Mouse (Mus musculus) hindbrain, embryonic 12.5 days (tissue): Measurements from ENCODE around the gene Atp5d. TPM values are rescaled to one million over a fixed set of nuclear protein-coding genes. Genes with fewer than 3 reads are reported as not detected.

Experiments used
- ATAC-seq: fragments of 200-750 bp; cut with Nextera tagmentation; 2 replicates; pipeline ENCODE4 v1.8.0; 2017; ENCODE audit warnings: moderate TSS enrichment; ENCODE audit not compliant: low FRiP score
- H3K27ac ChIP-seq: fragments of 300-500 bp; sonication (generic); 2 replicates; pipeline ENCODE4 v1.5.1; 2016; ENCODE audit warnings: mild to moderate bottlenecking
- H3K27me3 ChIP-seq: fragments of 300-500 bp; sonication (generic); 2 replicates; pipeline ENCODE4 v1.6.1; 2016; ENCODE audit warnings: mild to moderate bottlenecking
- H3K36me3 ChIP-seq: fragments of 300-500 bp; sonication (generic); 2 replicates; pipeline ENCODE4 v1.6.1; 2016; ENCODE audit warnings: mild to moderate bottlenecking
- H3K4me1 ChIP-seq: fragments of 300-500 bp; sonication (generic); 2 replicates; pipeline ENCODE4 v1.6.1; 2016
- H3K4me2 ChIP-seq: fragments of 300-500 bp; sonication (generic); replicated peaks from 2 replicates; pipeline ENCODE4 v1.6.1; 2016; ENCODE audit warnings: mild to moderate bottlenecking
- H3K4me3 ChIP-seq: fragments of 300-500 bp; sonication (generic); 2 replicates; pipeline ENCODE4 v1.5.1; 2016; ENCODE audit warnings: mild to moderate bottlenecking
- H3K9ac ChIP-seq: fragments of 300-500 bp; sonication (generic); 2 replicates; pipeline ENCODE4 v1.6.1; 2016; ENCODE audit warnings: mild to moderate bottlenecking, moderate library complexity
- H3K9me3 ChIP-seq: fragments of 300-500 bp; sonication (generic); replicated peaks from 2 replicates; pipeline ENCODE4 v1.6.1; 2016; ENCODE audit warnings: mild to moderate bottlenecking
- WGBS: fragments of 180-500 bp; shearing (Covaris S2); methylation state at CpG from one replicate; pipeline ENCODE4 v1.1.7; 2016; 5-methylcytosine and 5-hydroxymethylcytosine counted together
- polyA plus RNA-seq: library from polyadenylated mRNA; unstranded; fragments of >200 nt; fragmentation: Nextera tagmentation; extraction: Ambion mirVana; gene quantifications from 2 replicates; pipeline ENCODE4 v1.2.1, GENCODE M21; 2016

Atp5d gene
- polyA plus RNA-seq, 1 experiment from 2014 or later: 385 TPM

GRCm38 (mm10) chr10:80167460-80168037 lies 29.1 kb downstream of the Atp5d start:
- no peaks in the 10 kb centered on the region for H3K9me3 ChIP-seq
- peak overlapping the region; percentile 89 for H3K4me2 ChIP-seq
- peak; percentile 92 for ATAC-seq
- H3K9ac ChIP-seq: peak overlapping the region; percentile 99
- peaks cover 69% of the 10 kb centered on the region for H3K4me1 ChIP-seq
- WGBS: under 1% methylated on average over 55 of the region's 55 CpGs
- H3K27me3 ChIP-seq: no peaks in the 10 kb centered on the region
- peak overlapping the region; percentile 99 for H3K27ac ChIP-seq
- H3K4me3 ChIP-seq: peak overlapping the region; percentile 94
- peaks cover 32% of the 10 kb centered on the region for H3K36me3 ChIP-seq

GRCm38 (mm10) chr10:80168038-80168661 lies 29.7 kb downstream of the Atp5d start:
- ATAC-seq: peak; percentile 47
- Histone ChIP-seq H3K27ac (peak overlapping the region; percentile 99), H3K4me2 (peak overlapping the region; percentile 89), H3K36me3 (peaks cover 32% of the 10 kb centered on the region), H3K9me3 (no peaks in the 10 kb centered on the region), H3K4me3 (peak overlapping the region; percentile 94), H3K4me1 (peaks cover 67% of the 10 kb centered on the region), H3K9ac (peak overlapping the region; percentile 99), H3K27me3 (no peaks in the 10 kb centered on the region)
- under 1% methylated on average over 45 of the region's 48 CpGs for WGBS

GRCm38 (mm10) chr10:80169070-80169469 lies 30.6 kb downstream of the Atp5d start:
- ATAC-seq: no peak
- Histone ChIP-seq H3K9me3 (no peaks in the 10 kb centered on the region), H3K9ac (peak overlapping the region; percentile 99), H3K27me3 (no peaks in the 10 kb centered on the region), H3K36me3 (peaks cover 32% of the 10 kb centered on the region), H3K27ac (no peak overlapping the region), H3K4me2 (peak overlapping the region; percentile 89), H3K4me1 (peaks cover 67% of the 10 kb centered on the region), H3K4me3 (peak overlapping the region; percentile 94)
- 70% methylated on average over 1 of the region's 1 CpGs for WGBS

- peaks cover 61% of the 10 kb centered on the region for H3K4me1 ChIP-seq
- H3K4me3 ChIP-seq: no peak overlapping the region
- 95% methylated on average over 7 of the region's 7 CpGs for WGBS
- no peak overlapping the region for H3K27ac ChIP-seq
- no peak for ATAC-seq
- no peaks in the 10 kb centered on the region for H3K9me3 ChIP-seq
- H3K4me2 ChIP-seq: no peak overlapping the region; the same call in 1 of the 2 replicates
- H3K9ac ChIP-seq: 0 out of 2 replicates have a peak overlapping the region, but pooled peaks have one; percentile 9
- H3K36me3 ChIP-seq: peaks cover 32% of the 10 kb centered on the region
- H3K27me3 ChIP-seq: no peaks in the 10 kb centered on the region
Measured at GRCm38 (mm10) chr10:80169651-80170050, 31.2 kb downstream of the Atp5d start.

DNA sequence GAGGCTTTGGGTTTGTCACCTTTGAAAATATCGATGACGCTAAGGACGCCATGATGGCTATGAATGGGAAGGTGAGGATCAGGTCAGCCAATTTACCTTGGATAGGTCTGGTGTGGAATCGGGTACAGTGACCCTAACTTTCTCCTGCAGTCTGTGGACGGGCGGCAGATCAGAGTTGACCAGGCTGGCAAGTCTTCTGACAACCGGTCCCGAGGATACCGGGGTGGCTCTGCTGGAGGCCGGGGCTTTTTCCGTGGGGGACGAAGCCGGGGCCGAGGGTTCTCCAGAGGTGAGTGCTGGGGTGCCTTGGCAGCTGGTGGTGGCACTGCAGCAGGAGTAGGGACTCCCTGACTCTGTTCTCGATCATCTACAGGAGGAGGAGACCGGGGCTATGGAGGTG lies 31.6 kb downstream of the Atp5d start:
- H3K4me3 ChIP-seq: no peak overlapping the region
- 97% methylated on average over 16 of the region's 16 CpGs for WGBS
- no peak overlapping the region for H3K4me2 ChIP-seq
- no peak for ATAC-seq
- peaks cover 58% of the 10 kb centered on the region for H3K4me1 ChIP-seq
- peaks cover 32% of the 10 kb centered on the region for H3K36me3 ChIP-seq
- H3K27ac ChIP-seq: 0 out of 2 replicates have a peak overlapping the region, but pooled peaks have one; percentile 3
- no peaks in the 10 kb centered on the region for H3K9me3 ChIP-seq
- H3K9ac ChIP-seq: 0 out of 2 replicates have a peak overlapping the region, but pooled peaks have one; percentile 9
- no peaks in the 10 kb centered on the region for H3K27me3 ChIP-seq

DNA sequence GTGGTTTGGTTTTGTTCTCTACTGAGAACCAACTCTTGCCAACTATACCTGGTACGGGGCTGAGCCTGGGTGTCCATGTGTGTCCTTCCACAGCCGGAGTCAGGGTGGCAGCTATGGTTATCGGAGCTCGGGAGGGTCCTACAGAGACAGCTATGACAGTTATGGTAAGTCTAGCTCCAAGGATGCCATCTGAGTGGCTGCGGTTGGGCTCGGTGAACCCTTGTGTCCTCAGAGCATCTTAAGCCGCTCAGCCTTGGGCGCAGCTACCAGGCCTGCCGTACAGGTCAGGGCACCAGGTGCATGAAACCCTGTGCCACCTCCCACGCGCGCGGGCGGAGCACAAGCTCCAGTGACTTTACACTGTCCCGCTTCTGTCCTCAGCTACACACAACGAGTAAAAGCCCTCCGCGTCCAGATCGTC lies 32.2 kb downstream of the Atp5d start:
- Histone ChIP-seq H3K27ac (0 out of 2 replicates have a peak overlapping the region, but pooled peaks have one; percentile 3), H3K4me1 (peaks cover 53% of the 10 kb centered on the region), H3K27me3 (no peaks in the 10 kb centered on the region), H3K4me3 (no peak overlapping the region), H3K4me2 (no peak overlapping the region), H3K9ac (0 out of 2 replicates have a peak overlapping the region, but pooled peaks have one; percentile 9), H3K9me3 (no peaks in the 10 kb centered on the region), H3K36me3 (peaks cover 32% of the 10 kb centered on the region)
- no peak for ATAC-seq
- WGBS: 97% methylated on average over 19 of the region's 19 CpGs

DNA sequence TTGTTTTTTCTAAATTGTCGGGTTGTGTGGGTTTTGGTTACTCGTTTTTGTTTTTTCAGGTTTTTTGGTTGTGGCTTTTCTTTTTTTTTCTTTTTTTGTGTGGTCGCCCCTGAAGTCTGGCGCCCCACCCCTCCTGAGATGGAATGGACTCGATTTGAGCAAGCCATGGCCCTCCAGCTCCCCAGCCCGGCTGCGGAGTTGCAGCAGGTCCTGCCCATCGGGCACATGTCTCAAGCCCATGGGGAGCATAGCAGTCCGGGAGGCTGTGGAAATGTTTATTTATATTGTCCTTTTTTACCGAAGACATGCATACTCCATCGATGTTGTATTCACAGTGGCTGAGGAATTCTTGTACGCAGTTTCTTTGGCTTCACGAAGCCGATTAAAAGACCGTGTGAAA lies 32.8 kb downstream of the Atp5d start:
- Histone ChIP-seq H3K9ac (peak overlapping the region; percentile 36; the same call in 1 of the 2 replicates), H3K4me2 (peak overlapping the region; percentile 65; the same call in 1 of the 2 replicates), H3K27me3 (no peaks in the 10 kb centered on the region), H3K9me3 (no peaks in the 10 kb centered on the region), H3K4me3 (no peak overlapping the region), H3K36me3 (peaks cover 32% of the 10 kb centered on the region), H3K27ac (peak overlapping the region; percentile 89; the same call in 1 of the 2 replicates), H3K4me1 (peaks cover 55% of the 10 kb centered on the region)
- WGBS: 89% methylated on average over 15 of the region's 15 CpGs
- ATAC-seq: no peak

DNA sequence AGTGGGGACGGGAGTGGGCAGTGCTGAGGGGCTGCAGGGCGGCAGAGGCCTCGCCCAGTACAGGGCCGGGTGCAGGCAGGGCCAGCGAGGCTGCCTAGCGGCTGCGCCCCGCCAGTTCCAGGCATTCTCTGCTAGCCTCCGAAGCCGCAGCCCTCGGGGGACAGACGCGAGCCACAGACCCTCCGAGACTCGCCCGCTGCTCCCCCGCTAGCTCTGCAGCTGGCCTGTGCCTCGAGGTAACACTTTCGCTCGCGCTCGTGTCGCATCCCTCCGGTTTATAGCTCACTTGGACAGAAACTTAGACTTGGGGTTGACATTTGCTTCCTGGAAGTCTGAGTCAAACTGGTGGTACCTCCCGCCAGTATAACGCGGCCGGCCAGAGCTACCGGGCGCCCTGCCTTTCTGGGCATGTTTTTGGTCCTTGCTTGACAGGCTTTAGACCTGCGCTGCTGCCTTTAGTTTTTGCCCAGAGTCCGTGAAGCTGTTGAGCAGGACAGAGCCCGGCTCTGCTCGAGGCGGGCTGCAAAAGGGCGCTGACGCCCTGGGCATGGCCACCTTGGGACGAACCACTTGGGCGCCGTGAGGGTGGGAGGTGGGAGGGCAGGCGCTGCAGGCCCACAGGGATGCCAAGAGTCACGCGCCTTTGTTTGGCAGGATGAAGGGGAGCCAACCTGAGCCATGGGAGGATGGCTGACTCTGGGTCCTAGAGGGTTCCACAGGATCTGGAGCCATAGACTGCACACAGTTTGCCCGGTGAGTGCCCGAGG lies 33.5 kb downstream of the Atp5d start:
- H3K36me3 ChIP-seq: peaks cover 32% of the 10 kb centered on the region
- peaks cover 51% of the 10 kb centered on the region for H3K4me1 ChIP-seq
- 83% methylated on average over 45 of the region's 45 CpGs for WGBS
- peak overlapping the region; percentile 65 for H3K4me2 ChIP-seq
- no peaks in the 10 kb centered on the region for H3K9me3 ChIP-seq
- peak overlapping the region; percentile 64 for H3K9ac ChIP-seq
- H3K4me3 ChIP-seq: peak overlapping the region; percentile 46; the same call in 1 of the 2 replicates
- no peaks in the 10 kb centered on the region for H3K27me3 ChIP-seq
- no peak for ATAC-seq
- peak overlapping the region; percentile 89 for H3K27ac ChIP-seq

DNA sequence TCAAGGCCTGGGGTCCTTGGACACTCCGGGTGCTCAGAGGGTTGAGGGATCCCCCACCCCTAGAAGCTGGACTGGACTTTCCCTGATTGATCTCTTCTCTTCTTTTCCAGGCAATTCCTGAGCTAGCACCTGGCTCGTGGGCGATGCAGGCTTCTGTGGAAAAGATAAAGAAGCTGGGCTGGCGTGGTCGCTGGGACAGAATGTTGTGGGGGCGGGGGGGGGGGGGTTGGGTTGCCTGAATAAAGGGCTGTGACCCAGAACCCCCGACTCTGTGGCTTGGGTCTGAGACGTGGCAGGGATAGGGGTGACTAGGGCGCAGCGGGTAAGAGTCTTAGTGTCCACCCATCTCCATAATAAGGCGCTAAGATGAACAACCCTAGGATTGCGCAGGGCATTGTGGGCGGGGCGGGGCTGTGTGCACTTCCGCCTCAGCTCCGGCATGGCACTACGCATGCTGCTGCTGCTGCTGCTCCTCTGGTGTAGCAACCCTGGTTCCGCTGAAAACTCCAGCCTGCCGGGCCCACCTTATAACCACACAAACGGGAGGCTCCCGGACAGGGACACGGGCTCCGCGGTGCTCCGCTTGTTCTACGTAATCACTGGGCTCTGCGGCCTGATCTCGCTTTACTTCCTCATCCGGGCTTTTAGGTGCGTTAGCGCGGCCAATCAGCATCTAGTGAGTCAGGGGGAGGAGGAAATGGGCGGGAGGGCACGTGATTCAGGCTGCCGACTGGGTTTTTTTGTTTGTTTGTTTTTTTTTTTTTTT lies 34.3 kb downstream of the Atp5d start, which contains the start of gene 1600002K03Rik:
TSS of gene 1600002K03Rik (plus strand) at position 418 of the 766 bp plus-strand sequence.
- 8% methylated on average over 35 of the region's 35 CpGs for WGBS
- H3K36me3 ChIP-seq: peaks cover 32% of the 10 kb centered on the region
- peak within 1 kb of the TSS; percentile 89 for H3K27ac ChIP-seq
- peaks cover 51% of the 10 kb centered on the region for H3K4me1 ChIP-seq
- peak within 1 kb of the TSS; percentile 46 for H3K4me3 ChIP-seq
- ATAC-seq: peak; percentile 74
- H3K9me3 ChIP-seq: no peaks in the 10 kb centered on the region
- H3K4me2 ChIP-seq: peak within 1 kb of the TSS; percentile 65
- no peaks in the 10 kb centered on the region for H3K27me3 ChIP-seq
- H3K9ac ChIP-seq: peak within 1 kb of the TSS; percentile 64

DNA sequence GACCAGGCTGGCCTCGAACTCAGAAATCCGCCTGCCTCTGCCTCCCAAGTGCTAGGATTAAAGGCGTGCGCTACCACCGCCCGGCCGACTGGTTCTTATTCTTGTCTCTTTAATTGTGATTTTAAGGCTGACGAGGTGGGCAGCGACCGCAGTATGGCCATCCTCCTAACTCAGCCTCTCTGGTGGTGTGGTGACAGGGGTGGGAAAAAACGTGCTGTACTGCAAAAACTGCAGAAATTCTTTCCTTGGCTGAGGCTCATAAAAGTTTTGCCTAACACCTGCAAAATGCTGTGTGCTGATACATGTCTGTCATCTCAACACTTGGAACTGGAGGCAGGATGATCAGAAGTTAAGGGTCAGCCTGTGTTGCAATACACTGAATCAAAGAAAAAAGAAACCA lies 34.9 kb downstream of the Atp5d start:
- Histone ChIP-seq H3K4me3 (peak overlapping the region; percentile 46), H3K9me3 (no peaks in the 10 kb centered on the region), H3K27me3 (no peaks in the 10 kb centered on the region), H3K4me1 (peaks cover 51% of the 10 kb centered on the region), H3K9ac (peak overlapping the region; percentile 57), H3K36me3 (peaks cover 32% of the 10 kb centered on the region), H3K4me2 (peak overlapping the region; percentile 65), H3K27ac (peak overlapping the region; percentile 89)
- no peak for ATAC-seq
- 8% methylated on average over 11 of the region's 11 CpGs for WGBS

GRCm38 (mm10) chr10:80173955-80174640 lies 35.7 kb downstream of the Atp5d start:
- no peaks in the 10 kb centered on the region for H3K27me3 ChIP-seq
- H3K4me1 ChIP-seq: peaks cover 43% of the 10 kb centered on the region
- no peak overlapping the region for H3K4me3 ChIP-seq
- ATAC-seq: no peak
- no peak overlapping the region for H3K4me2 ChIP-seq
- H3K27ac ChIP-seq: no peak overlapping the region
- H3K9ac ChIP-seq: no peak overlapping the region
- 88% methylated on average over 10 of the region's 10 CpGs for WGBS
- H3K9me3 ChIP-seq: no peaks in the 10 kb centered on the region
- H3K36me3 ChIP-seq: peaks cover 32% of the 10 kb centered on the region
